Mouse (Mus musculus): ENCODE data around the gene Chrng. TPM values are rescaled to one million over a fixed set of nuclear protein-coding genes. Genes with fewer than 3 reads are reported as not detected.

The Chrng gene
- total RNA-seq (2017): not detected in 2 replicates

DNA sequence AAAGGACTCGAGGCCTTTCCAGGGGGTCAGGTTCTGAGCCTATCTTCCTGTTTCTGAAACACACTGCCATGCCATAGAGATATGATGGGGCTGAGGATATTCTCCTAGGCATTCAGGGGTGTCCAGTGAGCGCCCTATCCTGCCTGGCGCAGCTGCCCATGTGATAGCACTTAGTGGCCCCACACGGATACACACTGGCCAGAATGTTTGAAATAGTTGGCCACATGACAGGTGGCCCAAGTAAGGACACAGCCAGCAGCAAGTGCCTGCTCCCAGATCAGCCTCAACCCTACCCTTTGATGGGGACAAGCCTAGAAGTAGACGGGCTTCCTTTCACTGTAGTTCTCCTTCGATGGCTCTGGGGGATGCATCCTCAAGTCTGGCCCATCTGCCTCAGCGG is at the start of gene Chrng:
Gene Chrng (plus strand): TSS at position 193 of the 400 bp plus-strand sequence.
- ATAC-seq (replicated peaks; ENCODE audit: low read depth, poor library complexity, severe bottlenecking): no peak

DNA sequence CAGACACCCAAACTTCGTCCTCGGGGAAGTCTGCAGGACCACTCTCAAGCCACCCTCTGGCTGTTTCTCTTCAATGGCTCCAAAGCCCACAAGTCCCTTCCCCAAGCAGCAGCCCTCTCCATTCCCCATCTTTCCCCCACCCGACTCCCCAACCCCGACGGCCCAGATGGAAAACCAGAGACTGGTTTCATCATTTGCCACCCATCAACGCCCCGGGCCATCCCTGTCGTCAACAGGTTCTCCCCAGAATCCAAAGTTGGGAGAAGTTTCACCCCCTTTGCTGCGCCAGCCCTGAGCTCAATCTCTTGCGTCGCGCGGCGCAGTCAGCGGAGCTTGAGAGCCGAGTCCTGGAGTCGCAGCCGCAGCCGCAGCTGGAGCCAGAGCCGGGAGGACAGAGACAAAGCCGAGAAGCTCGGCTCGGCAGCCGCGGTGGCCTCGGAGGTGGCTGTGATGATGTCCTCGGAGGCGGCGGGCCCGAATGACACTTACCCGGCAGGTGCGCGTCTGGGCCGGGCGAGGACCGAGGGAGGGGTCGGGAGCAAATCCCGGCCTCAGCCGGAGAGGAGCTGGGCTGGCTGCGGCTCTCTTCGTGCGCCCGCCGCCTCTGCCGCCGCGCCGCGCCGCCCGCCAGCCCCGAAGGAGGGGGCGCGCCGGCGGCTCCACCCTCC is 48.8 kb upstream of the Chrng start:
- no peak for ATAC-seq (replicated peaks; ENCODE audit: low read depth, poor library complexity, severe bottlenecking)

DNA sequence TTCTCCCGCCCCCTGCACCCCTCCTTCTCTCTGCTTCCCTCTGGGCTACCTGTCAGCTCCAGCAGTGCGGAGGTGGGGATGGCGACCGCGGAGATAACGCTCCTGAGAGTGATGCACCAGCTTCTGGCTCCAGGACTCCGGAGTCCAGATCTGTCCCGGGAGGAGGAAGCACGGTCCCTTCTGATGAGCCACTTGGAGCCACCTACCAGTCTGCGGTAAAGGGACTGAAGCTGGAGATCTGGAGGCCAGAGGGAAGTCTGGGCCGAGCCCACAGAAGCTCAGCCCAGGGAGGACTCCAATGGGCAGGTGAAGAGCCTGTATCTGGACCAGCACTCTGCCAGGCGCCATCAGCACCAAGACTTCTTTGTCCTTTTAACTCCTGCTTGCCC is 48.3 kb upstream of the Chrng start, which contains the start of gene Ecel1:
Gene Ecel1 (minus strand): TSS at position 323 of the 389 bp plus-strand sequence.
- peak; percentile 27 for ATAC-seq (replicated peaks; ENCODE audit: low read depth, poor library complexity, severe bottlenecking)

DNA sequence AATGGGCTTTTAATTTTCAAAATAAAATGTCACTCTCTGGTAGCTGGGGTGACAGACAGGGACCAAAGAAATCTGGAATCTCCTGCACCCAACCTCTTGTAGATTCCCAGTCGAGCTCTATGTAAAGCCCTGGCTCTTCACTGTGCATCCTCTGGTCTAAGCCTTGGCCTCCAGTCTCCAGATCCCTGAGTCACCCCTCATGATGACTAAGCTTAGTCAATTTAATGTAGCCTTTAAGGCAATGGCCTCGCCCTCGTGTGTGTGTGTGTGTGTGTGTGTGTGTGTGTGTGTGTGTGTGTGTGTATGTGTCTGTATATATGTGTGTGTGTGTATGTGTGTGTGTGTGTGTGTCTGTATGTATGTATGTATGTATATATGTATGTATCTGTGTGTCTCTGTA is 45.1 kb upstream of the Chrng start:
- no peak for ATAC-seq (replicated peaks; ENCODE audit: low read depth, poor library complexity, severe bottlenecking)

DNA sequence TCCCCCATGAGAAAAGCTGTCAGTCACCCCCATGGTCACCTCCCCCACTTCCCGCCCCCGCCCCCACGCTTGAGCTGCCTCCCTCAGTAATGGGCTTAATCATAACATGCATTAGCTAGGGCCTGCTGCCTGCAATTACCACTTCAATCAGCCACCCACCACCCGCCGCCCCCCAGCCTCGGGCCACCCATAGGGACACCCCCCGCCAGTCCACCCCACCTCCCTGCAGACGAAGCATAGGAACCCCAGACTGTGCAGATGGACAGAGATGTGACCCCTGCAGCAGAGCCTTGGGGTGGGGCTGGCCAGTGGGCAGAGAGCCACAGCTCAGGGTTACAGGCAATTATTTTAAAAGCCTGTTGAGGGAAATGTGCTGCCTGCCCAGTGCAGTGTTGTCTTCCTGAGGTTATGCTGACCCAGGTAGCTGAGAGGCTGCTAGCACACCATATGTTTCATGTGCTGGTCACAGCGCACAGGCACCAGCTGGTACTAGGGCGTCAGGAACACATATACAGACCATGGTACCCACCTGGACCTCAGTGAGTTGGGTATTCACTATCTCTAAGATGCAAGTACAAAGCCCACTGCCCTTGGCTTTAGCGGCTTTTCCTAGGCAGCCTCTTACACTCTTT is 40.2 kb upstream of the Chrng start:
- ATAC-seq (replicated peaks; ENCODE audit: low read depth, poor library complexity, severe bottlenecking): no peak

DNA sequence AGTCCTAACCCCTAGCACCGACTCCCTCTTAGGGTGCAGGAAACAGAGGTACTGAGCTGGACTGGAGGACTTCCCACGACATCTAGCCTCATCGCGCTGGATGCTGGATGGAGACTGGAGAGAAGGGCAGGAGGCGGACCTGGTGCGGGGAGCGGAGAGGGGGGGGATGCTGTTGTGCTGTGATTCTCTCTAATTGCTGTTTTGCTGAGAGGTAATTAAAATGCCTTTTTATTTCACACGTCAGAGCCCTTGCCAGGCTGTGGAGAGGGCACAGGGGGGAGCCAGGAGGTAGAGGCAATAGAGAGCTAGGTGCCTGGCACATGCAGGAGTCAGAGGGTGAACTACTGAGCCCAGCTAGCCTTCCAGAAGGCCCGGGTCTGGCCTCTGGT is 39.7 kb upstream of the Chrng start:
- ATAC-seq (replicated peaks; ENCODE audit: low read depth, poor library complexity, severe bottlenecking): no peak

DNA sequence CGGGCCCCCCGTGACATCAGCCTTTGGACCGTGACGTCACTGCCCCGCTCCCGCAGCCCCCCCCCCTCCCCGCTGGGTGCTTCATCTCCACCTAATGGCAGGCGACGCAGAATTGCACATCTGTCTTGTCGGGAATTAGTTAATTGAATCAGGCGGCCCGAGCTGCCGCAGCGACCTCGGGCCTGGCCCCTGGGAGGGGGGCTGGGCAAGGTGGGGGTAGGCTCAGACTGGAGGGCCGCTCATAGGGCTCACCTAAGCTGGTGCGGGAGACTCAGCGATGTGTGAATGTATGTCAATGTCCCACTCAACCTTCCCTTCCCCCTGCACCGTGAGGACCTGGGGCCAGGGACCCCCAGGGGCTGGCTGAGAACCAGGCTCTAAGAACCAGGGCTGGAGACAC is 34.0 kb upstream of the Chrng start:
- no peak for ATAC-seq (replicated peaks; ENCODE audit: low read depth, poor library complexity, severe bottlenecking)

DNA sequence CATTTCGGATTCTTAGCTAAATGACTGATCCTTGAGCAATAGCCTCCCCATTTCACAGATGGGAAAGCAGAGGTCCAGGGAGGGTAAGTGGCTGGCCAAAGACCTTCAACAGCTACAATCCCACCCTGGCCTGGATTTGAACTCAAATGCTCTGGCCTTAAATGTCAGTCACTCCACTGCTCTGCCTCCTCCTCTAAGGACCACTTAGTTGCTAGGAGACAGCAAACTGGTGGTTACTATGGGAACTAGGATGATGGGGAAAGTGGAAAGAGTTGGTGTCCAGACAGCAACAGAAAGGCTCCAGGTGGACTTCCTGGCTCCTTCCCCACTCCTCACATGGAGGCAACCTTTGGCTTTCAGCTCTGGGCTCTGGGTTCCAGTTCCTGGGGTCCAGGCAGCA is 33.1 kb upstream of the Chrng start:
- ATAC-seq (replicated peaks; ENCODE audit: low read depth, poor library complexity, severe bottlenecking): no peak

DNA sequence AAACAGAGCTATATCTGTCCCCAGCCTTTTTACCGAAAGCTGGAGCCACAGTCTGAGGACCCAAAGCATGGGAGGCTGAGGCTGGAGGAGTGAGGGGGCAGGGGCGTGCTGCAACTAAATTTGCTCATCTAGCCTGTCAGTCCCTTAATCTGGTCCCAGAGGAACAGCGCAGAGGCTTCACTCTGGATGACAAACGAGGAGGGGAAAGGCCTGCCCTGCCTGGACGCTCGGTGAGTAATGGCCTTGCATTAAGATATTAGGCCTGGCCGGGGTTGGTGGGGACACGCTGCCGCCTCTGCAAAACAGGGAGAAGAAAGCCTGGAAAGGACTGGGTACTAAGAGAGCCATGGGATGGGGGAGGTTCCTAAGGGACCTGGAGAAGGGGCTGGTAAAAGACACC is 32.1 kb upstream of the Chrng start:
- no peak for ATAC-seq (replicated peaks; ENCODE audit: low read depth, poor library complexity, severe bottlenecking)

DNA sequence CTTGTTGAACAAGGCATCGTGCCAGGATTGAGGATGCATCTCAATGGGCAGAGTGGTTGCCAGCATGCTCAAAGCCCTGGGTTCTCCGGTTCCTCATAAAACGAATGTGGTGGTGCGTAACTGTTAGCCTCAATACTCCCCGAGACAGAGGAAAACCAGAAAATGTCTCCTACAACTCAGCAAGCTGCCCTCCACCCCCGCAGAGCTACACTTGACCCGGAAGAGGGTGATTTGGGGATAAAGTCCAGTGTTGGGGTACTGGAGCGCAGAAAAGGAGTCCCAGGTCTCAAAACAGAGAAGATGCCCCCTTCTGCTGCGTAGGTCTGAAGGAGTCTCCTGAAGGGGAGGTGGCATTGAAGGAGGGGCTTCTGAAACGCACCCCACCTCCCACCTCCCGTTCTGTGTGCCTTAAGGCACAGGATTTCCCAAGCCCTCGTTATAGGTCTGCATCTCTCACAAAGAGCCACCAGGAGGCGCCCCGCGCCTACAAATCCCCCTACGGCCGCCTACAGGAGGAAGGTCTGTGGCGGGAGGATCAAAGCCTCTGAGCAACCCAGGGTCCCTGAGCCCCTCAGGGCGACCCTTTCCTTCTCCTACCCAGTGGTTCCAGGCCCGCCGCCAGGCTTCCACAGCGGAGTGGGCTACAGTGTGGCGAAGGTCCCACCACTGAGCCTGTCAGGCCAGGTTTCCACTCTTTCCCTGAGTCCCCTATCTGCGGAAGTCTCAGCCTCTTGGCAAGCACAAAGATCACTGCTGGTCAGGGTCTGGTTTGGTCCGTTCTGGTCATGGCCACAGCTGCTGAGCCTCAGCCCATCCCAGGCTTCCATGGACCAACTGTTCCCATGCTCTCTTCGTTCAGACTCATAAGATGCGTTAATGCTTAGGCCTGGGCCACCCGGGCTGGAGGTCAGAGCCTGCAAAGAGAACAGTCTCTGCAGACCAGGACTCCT is 30.2 kb upstream of the Chrng start:
- peak; percentile 75 for ATAC-seq (replicated peaks; ENCODE audit: low read depth, poor library complexity, severe bottlenecking)

DNA sequence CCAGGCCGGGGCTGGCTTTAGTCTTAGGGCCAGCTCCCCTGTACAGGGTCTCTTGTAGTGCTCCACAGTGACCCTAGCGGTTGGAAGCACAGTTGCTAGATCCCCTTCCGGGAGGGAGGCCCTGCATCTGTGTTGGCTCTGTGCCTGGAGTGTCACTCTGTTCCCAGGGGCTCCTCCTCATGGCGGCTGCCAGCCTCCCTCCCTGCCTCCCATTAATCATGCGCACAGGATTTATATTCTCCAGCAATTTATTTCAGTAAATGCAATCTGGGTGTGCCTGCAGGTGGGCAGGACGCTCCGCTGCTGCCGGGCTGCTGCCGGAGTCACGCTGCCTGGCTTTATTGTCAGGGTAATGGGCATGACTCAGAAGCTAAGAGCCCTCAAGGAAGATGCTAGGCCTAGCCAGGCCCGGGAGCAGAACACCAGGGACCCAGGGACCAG is 28.6 kb upstream of the Chrng start:
- peak; percentile 92 for ATAC-seq (replicated peaks; ENCODE audit: low read depth, poor library complexity, severe bottlenecking)

DNA sequence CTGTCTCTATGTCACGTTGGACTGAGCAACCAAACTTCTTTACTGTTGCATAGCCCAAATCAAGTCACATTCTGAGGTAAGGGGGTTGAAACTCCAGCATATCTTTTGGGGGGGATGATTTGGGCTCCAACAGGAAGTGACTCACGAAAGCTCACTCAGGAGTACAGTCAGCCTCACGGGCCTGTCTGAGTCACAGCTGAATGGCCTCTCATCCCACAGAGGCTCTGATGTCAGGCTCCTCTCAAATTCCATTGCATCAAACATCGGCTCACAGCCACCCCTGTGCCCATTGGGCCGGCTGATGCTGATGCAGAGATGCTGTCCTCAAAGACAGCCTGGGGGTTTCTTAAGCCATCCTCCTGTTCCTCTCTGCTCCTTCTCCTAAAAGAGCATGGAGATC is 23.6 kb upstream of the Chrng start:
- peak; percentile 10; the same call in 1 of the 2 replicates for ATAC-seq (replicated peaks; ENCODE audit: low read depth, poor library complexity, severe bottlenecking)

DNA sequence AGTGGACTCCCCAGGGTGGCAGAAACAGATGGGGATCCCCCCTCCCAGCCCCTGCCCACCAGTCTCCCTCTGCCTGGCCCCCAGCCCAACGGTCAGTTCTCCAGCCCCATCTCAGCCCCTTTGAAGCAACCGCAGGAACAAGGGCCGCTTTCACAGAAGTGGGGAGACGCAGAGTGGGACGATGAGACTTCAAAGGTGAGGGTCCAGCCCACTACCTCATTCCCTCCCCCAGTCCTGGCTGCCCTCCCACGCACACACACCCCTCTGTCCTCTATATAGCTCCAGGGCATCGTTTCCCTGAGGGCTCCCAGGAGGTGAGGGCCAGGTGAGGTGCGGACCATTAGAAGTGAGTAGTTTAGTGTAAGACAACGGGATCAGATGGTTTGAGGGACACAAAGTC is 21.4 kb upstream of the Chrng start, which contains the start of gene Prss56:
Gene Prss56 (plus strand): TSS at position 301 of the 400 bp plus-strand sequence.
- no peak for ATAC-seq (replicated peaks; ENCODE audit: low read depth, poor library complexity, severe bottlenecking)

DNA sequence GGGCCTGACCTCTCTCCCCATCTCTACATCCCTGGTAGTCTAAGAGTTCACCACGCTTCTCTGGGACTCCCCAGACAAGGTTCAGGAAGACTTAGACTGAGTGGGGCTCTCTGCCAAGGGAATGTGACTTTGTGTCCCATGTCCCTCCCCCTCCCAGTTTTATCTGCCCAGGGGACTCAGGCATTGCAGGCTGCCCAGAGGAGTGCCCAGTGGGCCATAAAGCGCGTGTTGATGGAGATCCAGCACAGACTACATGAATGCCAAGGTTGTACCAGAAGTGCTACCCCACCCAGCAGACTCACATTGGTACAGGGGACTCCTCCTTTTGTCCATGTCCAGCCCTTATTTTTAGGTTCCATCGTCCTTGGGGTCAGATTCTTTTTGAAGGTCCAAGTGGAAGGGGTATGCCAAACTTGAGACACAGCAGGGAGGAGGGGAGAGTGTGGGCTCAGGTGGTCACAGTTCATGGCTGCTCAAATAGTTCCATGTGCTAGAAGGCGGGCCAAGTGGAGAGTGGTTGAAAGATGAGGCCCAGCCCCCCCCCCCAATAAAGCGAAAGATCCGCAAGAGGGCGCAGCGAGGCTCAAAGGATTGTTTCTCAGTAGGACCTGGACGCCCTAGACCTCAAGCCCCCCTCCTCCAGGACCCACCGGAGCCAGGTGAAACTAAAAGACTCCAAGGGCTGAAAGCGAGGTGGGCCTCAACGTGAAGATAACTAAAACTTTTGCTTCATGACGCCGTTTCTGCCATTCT is 20.3 kb upstream of the Chrng start:
- no peak for ATAC-seq (replicated peaks; ENCODE audit: low read depth, poor library complexity, severe bottlenecking)

DNA sequence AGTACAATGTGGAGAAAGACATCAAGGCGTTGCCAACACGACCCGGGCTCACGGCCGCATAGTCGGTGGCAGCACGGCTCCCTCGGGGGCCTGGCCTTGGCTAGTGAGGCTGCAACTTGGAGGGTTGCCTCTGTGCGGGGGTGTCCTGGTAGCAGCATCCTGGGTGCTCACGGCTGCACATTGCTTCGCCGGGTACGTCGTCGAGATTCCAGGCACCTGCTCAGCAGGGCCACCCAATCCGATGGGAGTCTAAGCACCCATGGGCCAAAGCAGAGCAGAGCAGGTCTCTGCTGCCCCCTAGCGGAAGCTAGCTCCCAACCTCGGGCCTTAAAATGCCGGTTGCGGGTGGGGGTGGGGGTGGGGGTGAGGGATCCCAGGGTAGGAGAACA is 19.7 kb upstream of the Chrng start:
- ATAC-seq (replicated peaks; ENCODE audit: low read depth, poor library complexity, severe bottlenecking): peak; percentile 49

DNA sequence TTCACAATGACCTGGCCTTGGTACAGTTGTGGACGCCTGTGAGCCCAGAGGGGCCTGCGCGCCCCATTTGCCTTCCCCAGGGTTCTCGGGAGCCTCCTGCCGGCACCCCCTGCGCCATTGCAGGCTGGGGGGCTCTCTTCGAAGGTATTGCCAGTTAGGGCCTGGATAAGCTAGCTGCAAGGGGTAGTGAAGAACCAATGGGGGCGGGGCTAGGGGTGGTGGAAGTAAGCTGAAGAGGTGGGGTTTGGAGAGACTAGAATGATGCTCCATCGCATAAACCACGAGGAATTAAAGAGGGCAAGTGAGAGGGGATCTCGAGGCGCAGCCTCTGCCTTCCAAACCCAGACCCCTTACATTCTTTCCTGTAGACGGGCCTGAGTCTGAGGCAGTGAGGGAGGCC is 18.9 kb upstream of the Chrng start:
- no peak for ATAC-seq (replicated peaks; ENCODE audit: low read depth, poor library complexity, severe bottlenecking)

DNA sequence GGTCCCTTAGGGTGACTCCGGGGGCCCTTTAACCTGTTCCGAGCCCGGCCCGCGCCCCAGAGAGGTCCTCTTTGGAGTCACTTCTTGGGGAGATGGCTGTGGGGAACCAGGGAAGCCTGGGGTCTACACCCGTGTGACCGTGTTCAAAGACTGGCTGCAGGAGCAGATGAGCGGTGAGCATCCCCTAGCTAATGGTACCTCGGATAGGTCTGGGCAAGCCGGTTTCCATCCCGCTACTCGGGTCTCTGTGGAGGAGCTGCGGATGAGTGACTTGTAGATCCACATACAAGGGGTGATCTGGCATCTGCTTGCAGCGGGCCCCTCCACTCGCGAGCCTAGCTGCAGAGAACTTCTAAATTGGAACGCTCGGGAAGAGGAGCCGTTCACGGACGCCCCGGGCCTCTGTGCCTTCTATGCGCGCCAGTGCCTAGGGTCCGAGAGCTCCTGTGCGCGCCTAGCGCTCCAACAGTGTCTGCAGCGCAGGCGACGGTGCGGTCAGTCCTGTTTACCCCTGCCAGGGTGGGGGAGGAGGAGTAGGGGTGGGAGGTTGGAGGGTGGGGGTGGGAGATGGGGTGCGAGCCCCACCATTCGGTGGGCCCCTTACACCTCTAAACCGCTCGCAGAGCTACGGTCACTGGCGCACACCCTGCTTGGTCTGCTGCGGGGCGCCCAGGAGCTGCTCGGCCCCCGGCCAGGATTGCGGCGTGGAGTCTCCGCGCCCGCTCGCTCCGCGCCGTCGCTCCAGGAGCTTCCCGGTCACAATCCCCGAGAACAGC is 18.0 kb upstream of the Chrng start:
- ATAC-seq (replicated peaks; ENCODE audit: low read depth, poor library complexity, severe bottlenecking): no peak

DNA sequence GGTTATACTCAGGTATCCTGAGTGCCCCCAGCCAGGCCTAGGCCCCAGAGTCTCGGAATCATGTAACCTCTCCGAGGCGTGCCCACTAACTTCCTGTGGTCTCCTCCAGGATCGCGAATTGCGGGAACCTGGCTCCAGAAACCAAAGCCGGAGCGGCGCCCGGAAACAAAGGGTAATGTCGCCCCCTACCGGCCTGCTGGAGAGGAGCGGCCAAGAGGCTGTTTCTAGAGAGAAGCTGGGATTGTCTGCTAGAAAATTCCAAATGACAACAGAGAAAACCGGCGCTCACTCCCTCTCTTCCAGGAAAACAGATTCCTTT is 17.5 kb upstream of the Chrng start:
- peak; percentile 68 for ATAC-seq (replicated peaks; ENCODE audit: low read depth, poor library complexity, severe bottlenecking)

DNA sequence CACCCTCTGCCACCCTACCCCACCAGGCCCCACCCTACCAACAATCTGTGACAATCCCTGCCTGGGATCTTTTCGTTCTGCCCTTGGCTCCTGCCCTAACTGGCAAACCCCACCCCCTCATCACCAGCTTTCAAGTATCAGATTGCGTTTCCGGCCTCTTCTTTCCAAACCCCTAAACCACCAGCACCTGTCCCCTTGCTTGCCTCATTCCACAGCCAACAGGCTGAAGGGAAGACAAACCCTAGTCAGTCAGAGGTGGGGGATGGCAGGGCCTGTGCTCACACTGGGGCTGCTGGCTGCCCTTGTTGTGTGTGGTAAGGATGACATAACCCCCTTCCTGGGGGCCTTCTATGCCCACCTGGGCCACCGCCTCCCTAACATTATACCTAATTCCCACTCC is 14.0 kb upstream of the Chrng start, which contains the start of gene Chrnd:
Gene Chrnd (plus strand): TSS at position 179 of the 400 bp plus-strand sequence.
- no peak for ATAC-seq (replicated peaks; ENCODE audit: low read depth, poor library complexity, severe bottlenecking)

Measured in common myeloid progenitor, adult 5-6 weeks (primary cell).